Mouse (Mus musculus): ENCODE measurements around the gene Aspg.

Gene Aspg

DNA sequence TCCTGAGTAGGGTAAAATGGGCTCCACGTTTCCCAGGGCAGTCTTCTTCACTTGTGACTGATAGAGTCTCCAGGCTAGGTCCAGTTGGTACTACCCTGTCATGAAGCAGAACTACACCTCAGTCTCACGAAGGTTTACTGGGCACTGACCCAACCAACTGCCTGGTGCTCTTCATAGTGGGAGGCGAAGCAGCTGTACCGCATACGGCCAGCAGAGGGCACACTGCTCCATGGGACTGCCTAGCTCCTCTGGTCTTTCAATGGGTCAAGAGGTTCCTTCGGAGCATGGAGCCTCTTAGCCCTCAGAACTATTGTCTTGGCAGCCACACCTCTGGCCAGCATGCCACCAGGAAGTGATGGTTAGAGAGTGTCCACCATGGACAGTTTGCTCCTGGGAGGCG, 7.2 kb downstream of the Aspg start:
- peak; percentile 51 for DNase-seq (ENCODE audit: low spot score)

DNA sequence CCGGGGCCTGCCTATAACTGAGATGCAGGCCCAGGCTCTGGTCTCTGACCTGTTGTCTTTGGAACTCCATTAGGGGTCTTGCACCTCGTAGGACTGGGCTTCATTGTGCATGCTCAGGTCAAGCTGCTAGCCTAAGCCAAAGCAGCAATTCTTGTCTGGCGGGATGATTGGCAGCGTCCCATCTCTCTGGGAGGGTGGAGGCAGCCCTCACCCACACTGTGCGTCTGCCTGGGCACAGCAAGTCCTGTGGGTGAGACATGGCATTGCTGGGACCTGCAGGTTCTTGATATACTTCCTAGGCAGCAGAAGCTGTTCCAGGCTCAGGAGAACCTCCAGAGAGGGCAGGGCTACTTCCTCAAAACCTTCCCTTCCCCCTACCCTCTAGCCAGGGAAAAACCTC, 10.5 kb downstream of the Aspg start:
- DNase-seq (ENCODE audit: low spot score): no peak

DNA sequence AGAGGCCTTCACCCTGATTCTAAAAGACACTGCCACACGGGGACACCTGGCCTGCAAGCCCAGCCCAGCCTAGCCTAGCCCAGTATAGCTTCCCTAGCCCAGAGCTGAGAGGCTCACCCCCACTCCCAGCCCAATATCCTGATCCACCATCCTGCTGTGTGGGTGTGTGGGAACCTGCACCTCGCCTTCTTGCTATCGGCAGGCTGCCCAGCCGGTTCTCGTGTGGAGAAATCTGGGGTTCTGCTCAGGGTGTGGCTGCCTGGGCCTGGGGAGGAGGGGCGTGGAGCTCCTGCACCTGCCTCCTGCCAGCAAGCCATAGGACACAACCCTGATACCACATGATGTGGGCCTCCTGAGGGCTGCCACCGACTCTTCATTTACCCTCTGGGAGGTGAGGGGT, 11.2 kb downstream of the Aspg start:
- no peak for DNase-seq (ENCODE audit: low spot score)

DNA sequence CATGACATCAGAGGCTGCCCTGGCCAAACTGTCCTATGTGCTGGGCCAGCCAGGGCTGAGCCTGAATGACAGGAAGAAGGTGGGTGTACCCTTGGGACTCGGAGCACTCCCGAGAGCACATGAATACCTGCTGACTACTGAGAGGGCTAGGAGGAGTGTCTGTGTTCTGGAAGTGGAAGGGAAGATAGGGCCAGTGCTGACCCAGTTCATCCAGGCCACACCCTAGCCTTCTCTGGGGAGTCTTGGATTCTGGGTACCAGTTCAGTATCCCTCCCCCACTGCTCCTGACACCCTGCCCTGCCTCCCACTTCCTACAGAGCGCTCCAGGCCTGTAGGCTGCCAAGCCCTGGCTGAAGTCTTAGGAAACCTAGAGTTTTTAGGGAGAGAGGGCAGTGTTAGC, 14.7 kb downstream of the Aspg start:
- DNase-seq (ENCODE audit: low spot score): no peak

DNA sequence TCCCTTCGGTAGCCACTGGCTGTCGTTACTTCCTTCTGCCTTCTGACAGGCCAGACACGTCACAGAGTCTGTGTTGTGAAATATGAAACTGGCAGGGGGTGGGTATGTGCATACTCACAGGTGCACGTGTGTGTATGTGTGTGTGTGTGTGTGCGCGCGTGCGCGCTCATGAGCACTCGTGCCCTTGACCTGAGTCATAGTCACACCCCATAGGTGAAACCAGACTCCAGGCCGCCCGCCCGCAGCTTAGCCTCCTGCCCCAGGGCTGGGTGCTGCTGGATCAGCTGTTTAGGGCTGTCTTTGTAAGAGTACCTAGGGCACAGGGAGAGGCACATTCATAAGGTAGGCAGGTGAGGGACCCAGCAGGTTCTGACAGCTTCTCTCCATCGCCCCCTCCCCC, 19.4 kb downstream of the Aspg start:
- no peak for DNase-seq (ENCODE audit: low spot score)

DNA sequence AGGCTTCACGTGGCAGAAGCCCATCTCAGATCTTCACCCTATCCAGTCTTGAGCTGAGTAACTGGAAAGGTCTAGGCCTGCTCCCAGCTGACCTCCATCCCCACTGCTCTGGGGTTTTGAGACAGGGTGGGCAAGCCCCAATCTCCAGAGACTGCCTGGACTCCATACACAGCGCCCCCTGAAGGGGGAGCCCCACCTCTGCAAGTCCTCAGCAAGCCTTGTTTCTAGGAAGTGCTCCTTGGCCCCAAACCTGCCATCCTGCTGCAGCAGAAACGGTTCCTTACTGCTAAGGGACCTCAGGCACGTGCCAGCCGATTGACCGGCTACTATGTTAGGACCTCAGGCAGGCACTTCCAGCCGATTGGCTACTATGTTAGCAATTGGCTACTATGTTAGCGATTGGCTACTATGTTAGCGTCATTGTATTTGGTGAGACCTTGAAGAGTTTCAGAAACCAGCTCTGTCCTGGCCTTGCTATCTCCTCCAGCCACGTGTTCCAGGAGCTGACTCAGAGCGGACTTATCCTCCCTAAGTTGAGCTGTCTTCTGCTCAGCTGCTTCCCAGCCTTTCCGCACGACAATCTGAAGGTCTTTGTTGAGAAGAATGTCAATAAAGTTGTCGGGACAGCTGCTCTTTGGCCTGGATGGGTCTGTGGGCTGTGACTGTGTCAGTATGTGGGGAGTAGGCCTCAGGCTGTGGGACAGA, 20.6 kb downstream of the Aspg start:
- no peak for DNase-seq (ENCODE audit: low spot score)

DNA sequence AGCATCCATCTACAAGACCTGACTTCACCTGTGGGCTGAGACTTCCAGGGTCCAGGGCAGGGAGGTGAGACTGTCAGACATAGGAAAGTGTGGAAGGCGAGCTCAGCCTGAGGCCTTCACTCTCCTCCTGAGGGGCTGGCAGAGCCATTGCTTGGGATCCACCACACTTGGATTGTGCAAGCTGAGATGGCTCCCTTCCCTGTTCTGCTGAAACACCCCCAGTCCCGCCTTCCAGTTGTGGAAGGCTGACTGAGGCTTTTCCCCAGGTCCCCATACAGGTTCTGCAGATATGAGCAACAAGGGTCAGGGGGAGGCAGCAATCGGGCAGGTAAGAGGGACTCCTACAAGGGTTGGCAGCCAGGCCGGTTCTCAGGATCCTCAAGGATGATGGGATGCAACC, 22.0 kb downstream of the Aspg start:
- no peak for DNase-seq (ENCODE audit: low spot score)

DNA sequence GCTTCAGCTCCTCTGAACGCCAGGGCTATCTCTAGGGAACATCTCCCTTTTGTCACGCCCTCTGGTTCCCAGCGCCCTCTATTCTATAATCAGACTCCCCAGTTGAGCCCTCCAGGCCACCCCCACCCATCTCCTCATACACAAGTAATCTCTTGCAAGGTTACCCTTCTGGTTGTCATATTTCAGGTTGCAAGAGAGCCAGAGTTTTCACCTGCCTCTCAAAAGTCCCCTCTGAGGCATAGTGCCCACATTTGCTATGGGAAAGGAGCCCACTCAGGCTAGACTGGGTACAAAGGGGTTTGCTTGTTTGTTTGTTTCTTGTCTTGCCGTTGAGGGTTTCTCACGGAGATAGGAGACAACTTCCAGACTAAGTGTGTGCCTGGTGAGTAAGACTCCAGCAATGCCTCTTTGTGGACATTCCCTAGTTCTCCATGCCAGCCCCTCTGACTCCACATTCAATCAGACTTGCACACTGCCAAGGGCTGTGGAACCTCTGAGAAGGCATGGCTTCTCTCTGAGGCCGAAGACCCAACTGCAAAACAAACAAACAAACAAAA, 22.9 kb downstream of the Aspg start:
- no peak for DNase-seq (ENCODE audit: low spot score)

DNA sequence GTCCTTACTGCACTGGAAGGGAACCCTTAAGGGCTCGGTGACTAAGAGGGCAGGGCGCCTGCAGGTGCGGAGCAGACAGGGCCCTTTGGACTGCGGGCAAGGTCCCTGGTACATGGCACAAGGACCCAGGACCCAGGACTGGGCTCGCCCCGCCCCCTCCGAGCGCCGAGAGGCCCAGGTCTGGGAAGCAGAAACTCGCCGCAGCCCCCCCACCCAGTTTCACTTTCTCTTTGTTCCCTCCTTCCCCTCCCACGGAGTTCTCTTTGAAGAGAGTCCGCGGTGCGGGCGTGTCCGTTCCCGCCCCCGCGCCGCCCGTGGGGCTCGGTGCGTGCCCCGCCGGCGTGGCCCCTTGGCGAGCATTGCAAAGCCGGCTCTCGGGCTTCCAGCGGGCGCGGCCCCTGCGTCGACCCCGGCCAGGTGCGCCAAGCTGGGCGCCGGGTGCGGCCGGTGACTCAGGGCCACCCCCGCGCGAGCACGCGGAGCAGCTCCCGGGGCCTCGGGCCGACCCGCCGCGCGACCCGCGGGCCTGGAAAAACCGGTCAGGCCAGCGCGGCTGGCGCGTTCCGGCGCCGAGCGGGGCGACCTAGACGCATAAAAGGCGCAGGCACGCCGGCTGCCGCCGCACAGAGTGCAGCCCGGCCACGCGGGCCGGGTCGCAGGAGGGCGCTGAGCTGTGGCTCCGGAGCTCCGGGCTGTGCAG, 23.8 kb downstream of the Aspg start:
- no peak for DNase-seq (ENCODE audit: low spot score)

DNA sequence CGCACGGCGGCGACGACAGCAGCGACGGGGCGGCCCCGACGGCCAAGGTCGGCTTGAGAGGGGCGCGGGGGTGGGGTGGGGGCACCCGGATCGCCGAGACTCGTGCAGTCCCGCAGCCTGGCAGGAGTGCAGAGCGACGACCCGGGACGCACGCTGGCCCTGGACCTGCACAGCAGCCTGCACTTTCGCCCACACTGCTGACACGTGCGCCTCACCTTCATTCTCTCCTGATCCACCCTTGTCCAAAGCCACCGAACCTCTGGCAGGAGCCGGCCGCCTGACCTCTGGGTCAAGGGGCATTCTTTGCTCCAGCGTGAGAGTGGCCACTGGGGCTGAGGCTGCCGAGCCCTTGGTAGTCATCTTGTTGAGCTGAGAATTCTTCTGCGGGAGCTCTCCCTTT, 24.5 kb downstream of the Aspg start:
- no peak for DNase-seq (ENCODE audit: low spot score)

DNA sequence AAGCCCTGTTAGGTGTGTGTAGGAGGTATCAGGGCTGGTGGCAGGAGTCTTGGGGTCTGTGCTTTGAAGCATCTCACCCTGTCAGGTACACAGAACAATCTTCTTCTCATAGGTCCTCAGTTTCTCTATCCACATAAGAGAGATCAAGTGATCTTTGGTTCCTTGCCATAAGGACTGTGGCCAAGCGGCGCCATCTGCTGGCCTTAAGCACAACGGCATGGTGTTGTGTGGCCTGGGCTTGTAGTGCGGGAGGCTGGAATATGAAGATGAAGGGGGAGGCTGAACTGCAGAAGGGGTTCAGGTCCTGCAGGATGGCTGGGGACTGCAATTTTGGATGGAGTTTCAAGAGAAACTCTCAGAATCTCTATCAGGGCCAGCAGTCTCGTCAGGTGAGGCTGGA, 33.8 kb downstream of the Aspg start:
- no peak for DNase-seq (ENCODE audit: low spot score)

DNA sequence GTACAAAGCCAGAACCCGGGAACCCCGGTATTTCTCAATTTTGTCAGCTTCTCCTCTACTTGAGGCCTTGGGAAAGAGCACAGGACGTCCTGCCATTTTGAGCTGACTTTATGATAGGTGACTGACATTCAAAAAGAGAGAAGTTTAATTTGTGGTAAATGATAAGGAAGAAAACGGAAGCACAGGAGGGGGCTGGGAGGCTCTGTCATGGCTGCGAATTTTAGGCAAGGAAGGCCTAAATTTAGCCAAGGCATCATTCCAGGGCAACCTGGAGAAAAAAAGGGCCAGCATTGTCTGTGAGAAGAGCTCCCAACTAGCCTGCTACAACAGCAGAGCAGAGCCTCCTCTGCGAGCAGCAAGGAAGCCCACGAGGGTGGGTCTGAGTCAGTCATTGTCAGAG, 34.3 kb downstream of the Aspg start:
- no peak for DNase-seq (ENCODE audit: low spot score)

DNA sequence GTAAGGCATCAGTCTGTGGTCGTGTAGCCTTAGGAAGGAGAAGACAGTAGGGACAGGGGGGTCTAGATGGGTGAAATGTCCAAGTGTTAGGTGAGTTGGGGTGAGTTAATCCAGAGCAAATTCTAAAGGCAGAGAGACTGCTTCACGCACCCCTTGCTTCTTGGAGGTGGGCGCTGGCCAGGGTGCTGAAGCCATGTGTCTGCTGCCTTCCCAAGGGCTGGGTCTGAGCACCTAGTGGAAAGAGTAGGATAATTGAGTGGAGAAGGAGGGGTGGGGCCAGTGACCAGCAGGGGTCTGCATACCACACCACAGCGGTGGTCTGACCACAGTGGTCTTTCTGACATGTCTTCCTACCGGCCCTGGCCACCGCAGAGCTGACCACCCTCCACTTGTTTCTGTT, 34.8 kb downstream of the Aspg start:
- DNase-seq (ENCODE audit: low spot score): no peak

DNA sequence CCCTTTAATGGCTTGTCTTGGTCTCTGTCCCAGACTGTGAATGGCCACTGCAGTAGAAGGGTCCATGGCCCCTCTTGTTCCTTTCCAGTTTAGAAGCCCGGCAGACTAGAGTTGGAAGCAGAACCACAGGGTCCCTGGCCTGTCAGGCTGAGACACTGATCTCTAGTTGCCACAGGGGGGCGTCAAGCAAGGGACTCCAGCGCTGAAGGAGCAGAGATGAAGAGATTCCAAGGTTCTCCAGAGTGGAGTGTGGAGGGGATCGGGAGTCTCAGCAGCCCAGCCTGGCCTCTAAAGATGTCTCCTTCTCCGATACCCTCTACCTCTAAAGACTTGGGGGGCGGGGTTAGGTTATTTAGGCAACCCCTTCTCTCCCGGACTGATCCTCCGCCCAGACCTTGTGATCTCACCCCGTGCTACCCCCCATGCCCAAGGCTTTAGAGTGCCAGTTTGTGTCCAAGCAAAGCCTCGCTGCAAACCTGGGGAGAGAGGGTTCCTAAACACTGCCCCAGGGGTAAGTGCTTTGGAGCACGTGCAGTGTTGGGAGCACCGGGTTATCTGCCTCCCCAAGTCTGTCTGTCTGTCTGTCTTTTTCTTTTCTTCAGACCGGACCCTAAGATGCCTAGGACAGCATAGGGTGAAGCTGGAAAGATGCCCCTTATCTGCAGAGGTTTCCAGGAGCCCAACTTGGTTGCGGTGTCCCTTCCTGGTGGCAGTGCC, 36.8 kb downstream of the Aspg start:
- DNase-seq (ENCODE audit: low spot score): no peak

DNA sequence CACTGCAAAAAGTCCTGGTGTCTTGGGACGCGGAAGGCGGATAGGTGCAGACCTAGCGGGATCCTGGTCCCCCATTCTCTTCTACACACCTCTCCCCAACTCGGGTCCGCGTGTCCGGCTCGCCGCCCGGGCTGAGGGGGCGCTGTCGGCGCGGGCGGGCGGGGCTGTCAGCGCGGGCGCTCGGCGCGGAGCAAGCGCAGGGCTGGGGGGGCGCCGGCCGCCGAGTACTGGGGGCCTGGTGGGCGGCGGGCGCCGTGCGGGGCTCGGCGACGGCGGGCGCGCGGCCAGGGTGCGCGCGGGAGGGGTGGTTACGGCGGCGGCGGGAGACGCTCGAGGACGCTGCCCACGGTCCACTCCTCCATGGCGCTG, 37.3 kb downstream of the Aspg start:
- no peak for DNase-seq (ENCODE audit: low spot score)

DNA sequence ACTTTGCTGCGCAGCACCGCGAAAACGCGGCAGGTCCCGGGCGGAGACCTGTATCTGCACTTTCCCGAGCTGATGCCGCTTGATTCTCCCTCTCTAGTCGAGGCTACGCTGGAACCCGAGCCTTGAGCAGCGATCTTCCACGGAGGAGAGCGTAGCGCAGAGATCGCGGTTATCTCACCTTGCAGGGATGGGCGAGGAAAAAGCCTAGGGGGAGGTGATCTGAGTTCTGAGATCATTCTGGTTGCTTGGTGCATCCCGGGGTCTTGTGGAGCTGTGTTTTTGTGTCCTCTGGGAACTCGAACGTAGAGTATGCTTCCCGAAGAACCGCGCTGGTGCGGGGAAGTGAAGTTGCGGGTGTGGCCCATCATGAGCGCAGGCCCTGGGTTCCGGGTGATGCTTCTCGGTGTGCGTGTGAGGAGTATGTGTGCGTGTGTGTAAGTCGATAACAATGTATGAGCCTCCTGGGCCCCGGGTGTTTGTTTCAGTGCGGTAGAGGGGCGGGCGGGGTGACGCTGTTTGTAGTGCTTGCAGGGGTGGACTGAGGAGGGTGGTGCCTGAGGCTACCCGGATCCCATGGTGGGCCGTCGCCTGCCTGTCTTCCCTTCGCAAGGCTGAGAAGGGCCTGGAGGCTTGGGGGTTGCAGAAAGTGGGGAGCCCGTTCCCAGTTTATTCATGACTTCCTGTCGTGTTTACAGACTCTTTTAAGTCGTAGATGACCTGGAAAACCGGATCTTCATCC, 38.1 kb downstream of the Aspg start:
- no peak for DNase-seq (ENCODE audit: low spot score)

DNA sequence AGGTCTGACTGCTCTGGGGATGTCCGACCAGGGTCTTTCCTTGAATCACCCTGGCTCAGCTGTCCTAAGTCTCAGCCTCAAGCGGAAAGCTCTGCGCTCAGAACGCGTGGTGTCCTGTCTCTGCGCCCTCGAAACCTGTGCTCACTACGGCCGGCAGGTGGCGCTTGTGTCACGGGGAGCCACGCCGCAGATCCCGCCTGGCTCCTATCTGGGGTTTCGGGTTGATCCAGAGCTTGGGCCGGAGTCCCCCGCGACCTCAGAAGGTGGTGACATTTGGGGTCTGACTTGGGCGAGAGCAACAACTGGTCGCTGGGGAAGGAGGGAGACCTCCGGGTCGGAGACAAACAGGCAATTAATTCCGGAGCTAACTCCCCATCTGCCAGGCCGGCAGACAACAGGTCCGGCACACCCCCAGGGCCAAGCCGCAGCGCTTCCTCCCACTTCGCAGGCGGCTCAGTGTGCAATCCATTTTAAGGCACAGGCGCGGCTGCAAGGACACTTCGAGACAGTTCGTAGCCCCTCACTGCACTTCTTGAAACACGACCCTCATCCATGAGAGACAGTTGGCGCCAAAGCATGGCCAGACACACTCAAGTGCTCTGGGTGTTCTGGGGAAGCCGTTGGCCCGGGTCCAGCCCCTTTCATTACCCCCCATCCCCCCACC, 38.9 kb downstream of the Aspg start:
- peak; percentile 43 for DNase-seq (ENCODE audit: low spot score)

DNA sequence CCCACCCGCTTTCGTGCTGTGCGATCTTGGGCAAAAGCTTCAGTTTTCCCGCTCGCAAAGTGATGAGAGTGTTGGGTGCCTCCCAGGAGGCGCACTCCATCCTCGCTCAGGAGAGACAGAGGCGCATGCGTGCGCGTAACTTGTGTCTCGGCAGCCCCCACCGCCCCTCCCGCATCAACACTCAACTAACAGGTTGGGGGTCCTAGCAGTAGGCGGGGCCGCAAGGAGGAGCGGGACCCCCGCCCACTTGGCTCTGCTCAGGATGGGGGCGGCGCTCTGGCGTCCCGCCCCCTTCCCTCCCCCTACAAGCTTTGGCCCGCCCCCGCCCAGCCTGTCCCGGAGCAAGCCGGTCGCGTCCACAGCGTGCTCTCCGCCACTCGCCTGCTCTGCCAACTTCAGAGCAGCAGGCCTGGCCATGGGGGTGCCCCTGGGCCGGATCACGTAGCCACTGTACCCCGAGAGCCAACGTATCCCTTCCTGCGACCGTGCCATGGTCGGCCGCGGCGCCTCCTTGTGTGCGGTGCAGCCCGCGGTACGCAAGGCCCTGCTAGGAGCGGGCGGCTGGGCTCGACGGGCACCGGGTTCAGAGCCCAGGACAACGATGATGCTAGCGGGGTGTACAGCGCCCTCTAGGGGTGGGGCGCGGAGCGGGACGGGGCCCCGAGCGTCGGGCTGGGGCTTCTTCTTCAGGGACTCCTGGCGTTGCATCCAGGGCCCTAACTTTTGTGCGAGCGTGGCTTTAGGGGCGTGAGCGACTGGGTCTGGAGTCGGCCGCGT, 39.6 kb downstream of the Aspg start, which contains the start of gene Kif26a:
Kif26a (plus strand) TSS at position 334 of the 777 bp plus-strand sequence.
- no peak for DNase-seq (ENCODE audit: low spot score)

DNA sequence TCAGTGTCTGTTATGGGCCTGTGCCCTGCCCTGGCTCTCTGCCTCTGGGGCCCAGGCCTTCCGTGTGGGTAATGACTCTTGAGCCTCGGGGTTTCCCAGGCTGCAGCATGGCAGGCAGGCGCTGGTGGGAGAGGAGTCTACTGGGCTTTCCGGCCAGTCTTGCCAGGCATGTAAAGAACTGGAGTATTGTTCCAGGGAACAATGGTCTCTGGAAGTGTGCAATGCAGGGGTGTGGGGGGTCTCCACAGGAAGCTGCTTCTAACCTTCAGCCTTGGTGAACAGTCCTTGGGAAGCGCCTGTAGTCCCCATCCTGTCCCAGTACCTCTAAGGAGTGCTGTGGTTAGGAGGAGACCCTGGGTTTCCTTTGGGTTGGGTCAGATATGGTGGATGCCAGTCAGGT, 40.9 kb downstream of the Aspg start:
- no peak for DNase-seq (ENCODE audit: low spot score)

DNA sequence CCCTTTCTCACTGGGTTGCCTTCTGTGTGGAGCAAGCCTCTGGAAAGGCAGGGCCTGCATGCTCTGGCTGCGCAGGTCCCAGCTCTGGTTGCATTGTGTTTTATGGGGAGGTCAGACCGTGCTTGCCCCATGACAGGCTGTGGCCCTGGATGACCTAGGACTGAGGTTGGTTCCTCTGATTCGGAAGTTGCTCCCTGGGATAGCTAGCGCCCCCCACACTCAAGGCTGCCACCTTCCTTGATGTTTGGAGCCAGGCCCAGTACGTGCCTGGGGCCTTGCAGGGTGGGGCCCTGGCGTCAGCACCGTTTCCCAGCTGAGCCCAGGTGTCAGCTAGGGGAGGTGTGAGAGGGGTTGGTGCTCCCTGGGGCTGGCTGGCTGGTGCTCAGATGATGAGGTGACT, 43.5 kb downstream of the Aspg start:
- DNase-seq (ENCODE audit: low spot score): no peak
